Mouse (Mus musculus) layer of hippocampus, adult 2 months (tissue): ENCODE data around the gene Erp27. TPM values are rescaled to one million over a fixed set of nuclear protein-coding genes. Genes with fewer than 3 reads are reported as not detected.
"Not testable (repeated sequence)": the region's sequence is repeated elsewhere in the genome, so short reads cannot be mapped to it uniquely, and the experiment has no call there.

Experiments used
- DNase-seq, 2 experiments: peaks; one replicate each; pipeline ENCODE4 v3.0.0; 2022; ENCODE audit warnings: low spot score in 2 of 2
- H3K27ac ChIP-seq: fragments of 200-600 bp; 2 replicates; pipeline ENCODE4 v1.8.1; 2022
- H3K4me3 ChIP-seq: fragments of 200-600 bp; 2 replicates; pipeline ENCODE4 v1.8.1; 2022; ENCODE audit warnings: mild to moderate bottlenecking
- CTCF ChIP-seq: fragments of 200-600 bp; conservative IDR thresholded peaks from 2 replicates; pipeline ENCODE4 v1.8.1; 2022; ENCODE audit warnings: antibody characterized with exemption, mild to moderate bottlenecking, moderate library complexity
- total RNA-seq, 2 experiments: library from RNA; stranded (reverse); gene quantifications; 2 replicates each; pipeline ENCODE4 v1.2.3; 2021

The Erp27 gene
- total RNA-seq, 2 experiments from 2014 or later = 0.26 to 0.52 TPM

DNA sequence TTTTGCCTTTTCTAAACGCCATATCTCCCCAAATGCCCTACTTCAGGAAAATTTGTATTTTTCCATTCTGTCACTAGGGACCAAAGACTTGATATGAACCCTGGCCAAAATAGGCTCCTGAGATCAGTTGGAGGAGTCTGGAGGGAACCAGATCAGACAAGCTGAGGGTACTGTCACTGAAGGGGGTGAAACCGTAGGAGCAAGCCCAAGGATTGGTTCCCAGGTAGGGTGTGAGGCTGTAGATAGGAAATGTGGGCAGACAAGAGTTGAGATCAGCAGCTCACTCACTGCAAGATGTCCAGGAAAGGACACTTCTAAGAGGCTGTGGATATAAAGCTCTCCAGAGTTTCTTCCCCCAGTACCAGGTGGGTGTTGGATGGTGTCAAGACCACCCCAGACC, 30.0 kb downstream of the Erp27 start:
- TF ChIP-seq CTCF = no peak
- no peak overlapping the region for H3K27ac ChIP-seq

DNA sequence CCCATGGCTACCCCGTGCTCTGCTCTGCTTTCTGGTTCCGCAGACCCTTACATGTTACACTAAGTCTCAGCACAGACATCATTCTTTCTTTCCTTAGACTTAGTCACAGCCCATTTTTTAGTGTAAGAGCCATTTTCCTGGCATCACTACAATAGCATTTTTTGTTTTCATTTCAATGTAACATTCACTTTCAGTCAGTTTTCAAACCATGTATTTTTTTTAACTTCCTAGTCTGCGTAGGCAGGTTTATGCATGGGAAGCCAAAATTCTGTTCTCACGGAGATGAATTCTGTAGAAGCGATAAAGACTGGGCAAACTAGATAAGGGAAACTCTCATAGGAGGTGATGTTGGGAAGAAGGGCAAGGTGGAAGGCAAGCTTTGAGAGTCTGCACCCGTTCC, 32.4 kb downstream of the Erp27 start:
- no peak for TF ChIP-seq CTCF
- H3K4me3 ChIP-seq = no peak overlapping the region
- peak in 1 of 2 experiments; percentile 49 for DNase-seq
- H3K27ac ChIP-seq = no peak overlapping the region

More for the DNA sequence above, 30.0 kb downstream of the Erp27 start:
- H3K4me3 ChIP-seq = no peak overlapping the region
- DNase-seq = no peak

DNA sequence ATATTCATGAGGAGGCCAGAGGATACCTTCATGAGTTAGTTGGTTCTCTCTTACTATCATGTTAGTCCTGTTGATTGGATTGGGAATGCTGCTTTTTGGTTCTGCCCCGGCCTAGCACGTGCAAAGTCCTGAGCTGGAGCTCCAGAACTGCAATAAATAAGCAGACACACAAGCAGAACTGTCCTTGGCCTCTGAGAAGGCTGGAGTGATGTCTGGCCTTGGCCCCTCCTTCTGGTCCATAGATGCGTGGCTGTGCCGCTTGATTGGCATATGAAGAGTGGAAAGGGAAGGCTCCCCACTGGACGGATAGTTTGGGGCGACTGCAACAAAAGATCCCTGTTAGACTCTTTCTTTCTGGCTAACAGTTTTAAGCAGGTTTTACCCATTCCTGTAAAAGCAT, 32.9 kb downstream of the Erp27 start:
- no peak for TF ChIP-seq CTCF
- H3K4me3 ChIP-seq = no peak overlapping the region
- no peak overlapping the region for H3K27ac ChIP-seq
- DNase-seq = no peak

DNA sequence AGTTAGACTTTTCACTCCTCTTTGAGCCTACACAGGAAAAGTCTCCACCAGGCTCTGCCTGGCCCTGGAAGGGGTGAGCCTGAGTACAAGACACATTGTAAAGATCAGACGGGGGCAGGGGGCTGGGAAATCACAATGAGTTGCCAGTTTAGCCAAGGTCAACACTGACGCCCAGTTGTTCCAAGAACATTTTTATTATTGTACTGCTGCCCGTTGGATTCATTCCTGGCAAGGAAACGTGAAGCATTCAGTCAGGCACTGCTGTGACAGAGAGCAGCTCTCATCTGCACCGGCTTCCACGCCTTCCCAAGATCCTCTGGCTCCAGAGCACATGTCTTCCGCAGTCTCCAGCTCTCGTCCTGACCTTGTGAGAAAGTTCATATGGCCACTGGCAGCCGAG, 34.1 kb downstream of the Erp27 start:
- no peak for TF ChIP-seq CTCF
- H3K4me3 ChIP-seq = no peak overlapping the region
- no peak overlapping the region for H3K27ac ChIP-seq
- no peak for DNase-seq

DNA sequence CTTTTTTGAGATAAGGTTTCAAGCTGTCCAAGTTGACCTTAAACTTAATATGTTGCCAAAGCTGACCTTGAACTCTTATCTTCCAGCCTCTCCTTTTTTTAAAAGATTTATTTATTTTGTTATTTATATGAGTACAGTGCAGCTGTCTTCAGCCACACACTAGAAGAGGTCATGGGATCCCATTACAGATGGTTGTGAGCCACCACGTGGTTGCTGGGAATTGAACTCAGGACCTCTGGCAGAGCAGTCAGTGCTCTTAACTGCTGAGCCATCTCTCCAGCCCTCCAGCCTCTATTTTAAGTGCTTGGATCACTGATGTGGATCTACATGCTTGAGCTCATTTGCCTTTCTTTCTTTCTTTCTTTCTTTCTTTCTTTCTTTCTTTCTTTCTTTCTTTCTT, 37.2 kb downstream of the Erp27 start:
- not testable (repeated sequence) for H3K27ac ChIP-seq, H3K4me3 ChIP-seq, DNase-seq

DNA sequence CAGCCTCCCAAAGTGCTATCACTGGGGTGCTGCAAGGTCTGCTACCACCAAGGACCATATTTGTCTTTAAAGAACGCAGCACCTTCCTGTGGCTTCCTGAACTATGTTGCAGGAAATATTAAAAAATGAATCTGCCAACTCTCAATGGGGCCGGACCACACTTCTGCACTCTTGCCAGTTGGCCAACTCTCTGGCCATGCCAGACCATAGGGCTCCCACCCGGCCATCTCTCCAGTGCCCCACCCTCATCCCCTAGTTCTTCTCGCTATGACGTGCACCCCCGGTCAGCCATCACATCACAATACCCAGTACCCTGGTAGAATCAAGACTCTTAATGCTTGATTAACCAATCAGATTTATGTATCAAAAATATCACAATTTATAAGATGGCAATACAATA, 38.0 kb downstream of the Erp27 start:
- no peak for DNase-seq
- Histone ChIP-seq H3K4me3 (no peak overlapping the region), H3K27ac (no peak overlapping the region)
- TF ChIP-seq CTCF = no peak

DNA sequence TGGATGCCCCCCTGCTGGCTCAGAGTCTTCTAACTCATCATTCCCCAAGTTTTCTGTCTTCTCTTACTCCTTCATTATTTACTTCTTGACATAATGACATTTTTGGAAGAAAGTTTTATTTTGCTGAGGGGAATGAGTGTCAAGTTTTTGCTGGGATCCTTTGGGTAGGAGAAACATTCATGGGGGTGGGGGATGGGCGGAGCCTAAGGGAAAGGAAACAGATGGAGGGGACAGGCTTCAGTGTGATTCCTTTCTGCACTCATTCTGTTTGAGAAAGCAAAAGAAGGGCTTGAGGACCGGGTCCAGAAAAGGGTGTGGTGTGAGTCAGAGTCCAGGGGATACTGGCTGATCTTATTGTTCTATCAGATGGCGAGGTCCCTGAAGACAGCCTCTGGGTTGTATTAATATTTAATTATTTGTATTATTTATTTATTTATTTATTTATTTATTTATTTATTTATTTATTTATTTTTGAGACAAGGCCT, 38.5 kb downstream of the Erp27 start:
- no peak for TF ChIP-seq CTCF
- H3K27ac ChIP-seq = no peak overlapping the region
- DNase-seq = no peak
- H3K4me3 ChIP-seq = no peak overlapping the region

DNA sequence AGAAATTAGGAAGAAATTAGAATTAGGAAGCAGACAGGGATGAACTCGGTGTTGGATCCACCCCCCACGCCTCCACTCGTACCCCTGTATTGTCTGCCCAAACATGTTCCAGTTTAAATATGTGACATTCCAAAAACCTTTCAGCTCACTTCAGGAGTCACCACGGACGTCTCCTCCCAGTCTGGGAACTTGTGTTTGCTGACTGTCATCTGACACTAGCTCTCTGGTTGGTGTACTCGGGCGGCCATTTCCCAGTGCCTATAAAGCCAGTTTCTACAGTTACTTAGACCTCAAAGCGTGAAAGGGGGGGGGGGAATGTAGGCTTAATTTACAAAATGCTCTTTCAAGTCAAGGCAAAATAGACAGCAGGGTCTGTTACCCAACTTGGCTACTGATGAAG, 40.3 kb downstream of the Erp27 start:
- no peak overlapping the region for H3K27ac ChIP-seq
- no peak for TF ChIP-seq CTCF
- H3K4me3 ChIP-seq = no peak overlapping the region
- no peak for DNase-seq

DNA sequence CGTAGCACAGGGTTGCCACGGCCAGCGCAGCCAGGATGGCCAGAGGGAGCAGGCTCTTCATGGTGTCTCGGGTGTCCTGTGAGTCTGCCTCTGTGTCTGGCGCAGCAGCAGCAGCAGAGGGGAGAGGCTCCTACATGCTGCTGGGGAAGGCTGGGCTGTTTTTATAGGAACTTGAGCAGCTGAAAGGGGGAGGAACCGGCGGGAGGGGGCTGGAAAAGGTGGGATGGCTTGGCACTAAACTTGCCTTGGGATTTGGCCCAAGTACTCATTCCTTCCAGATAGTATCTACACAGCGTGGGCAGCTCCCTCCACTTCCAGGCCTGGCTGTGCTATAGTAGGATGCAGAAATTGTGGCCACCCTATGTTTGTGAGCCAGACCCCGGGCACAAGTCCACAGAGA, 46.3 kb downstream of the Erp27 start, which contains the start of gene Mgp:
Gene Mgp (minus strand): TSS at position 154 of the 400 bp plus-strand sequence.
- no peak for TF ChIP-seq CTCF
- Histone ChIP-seq H3K27ac (no peak within 1 kb of the TSS), H3K4me3 (no peak within 1 kb of the TSS; the same call in 1 of the 2 replicates)
- DNase-seq = peak; percentile 19 to 29

DNA sequence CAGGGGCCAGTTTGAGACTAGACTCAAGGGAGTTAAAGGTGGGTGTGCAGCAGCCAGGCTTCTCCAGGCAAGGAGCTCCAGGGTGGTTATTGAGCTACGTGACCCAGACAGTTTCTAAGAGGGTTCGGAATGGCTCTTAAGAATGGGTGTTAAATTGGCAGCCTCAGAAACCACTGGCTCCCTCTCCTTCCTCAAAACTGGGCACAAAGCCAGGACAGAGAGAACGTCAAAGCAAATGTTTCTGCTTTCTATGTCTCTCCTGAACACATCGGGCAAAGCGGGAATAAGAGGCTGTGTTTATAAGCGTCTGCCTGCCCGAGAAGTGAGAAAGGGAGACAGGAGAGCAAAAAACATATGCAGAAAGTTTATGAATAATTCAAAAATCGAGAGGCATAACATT, 47.4 kb downstream of the Erp27 start:
- H3K4me3 ChIP-seq = no peak overlapping the region; the same call in 1 of the 2 replicates
- DNase-seq = no peak

DNA sequence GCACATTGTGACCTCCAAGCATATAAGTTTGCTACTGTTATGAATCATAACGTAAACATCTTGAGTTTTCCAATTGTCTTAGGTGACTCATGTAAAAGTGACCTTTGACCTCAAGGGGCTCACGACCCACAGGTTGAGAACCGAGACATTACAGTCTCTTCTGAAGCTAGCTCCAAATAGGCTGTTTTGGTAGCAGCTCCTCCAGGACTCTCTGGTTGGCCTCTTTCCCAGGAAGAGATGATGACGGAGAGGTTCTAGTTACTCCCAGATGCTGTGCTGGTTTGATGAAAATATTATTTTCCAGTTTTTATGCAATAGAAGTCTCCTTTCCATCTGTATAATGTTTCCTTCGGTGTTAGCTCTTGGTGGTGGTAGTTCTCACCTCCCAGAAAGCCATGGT, 53.1 kb downstream of the Erp27 start:
- no peak overlapping the region for H3K4me3 ChIP-seq
- no peak for DNase-seq
- no peak for TF ChIP-seq CTCF
- H3K27ac ChIP-seq = no peak overlapping the region

More for the DNA sequence above, 47.4 kb downstream of the Erp27 start:
- no peak for TF ChIP-seq CTCF
- no peak overlapping the region for H3K27ac ChIP-seq

DNA sequence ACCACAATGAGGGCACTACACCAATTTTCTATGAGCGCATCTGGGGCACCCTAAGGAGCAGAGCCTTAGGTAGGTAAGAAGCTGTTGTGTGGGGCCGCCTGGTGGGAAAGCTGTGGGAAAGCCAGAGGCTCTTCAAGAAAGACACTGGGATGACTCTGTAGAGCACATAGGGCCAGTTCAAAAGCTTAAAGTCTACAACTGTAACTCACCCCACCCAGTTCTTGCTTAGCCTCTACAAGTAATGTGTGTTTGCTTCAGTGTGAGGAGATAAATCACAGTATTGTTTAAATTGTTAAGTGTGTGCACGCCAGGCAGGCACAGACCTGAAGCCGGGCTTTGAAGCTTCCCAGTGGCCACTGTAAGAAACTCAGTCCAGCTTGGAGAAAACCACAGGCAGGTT, 55.8 kb downstream of the Erp27 start:
- Histone ChIP-seq H3K27ac (no peak overlapping the region), H3K4me3 (no peak overlapping the region)
- TF ChIP-seq CTCF = no peak
- no peak for DNase-seq

DNA sequence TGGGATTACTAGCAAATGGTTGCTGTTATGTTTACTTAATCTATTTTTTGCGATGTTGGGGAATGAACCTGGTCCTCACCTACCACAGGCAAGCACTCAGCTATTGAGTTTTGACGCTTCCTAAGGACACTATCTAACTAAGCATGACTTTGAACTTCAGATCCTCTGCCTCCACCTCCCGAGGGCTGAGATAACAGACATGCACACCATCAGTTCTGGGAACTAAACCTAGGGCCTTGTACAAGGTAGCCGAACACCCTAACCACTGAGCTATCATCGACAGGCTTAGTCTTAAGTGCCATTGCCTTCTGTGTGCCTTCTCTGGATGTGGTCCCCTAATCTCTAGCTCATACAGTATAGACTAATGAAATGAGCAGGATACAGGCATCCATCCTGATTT, 56.6 kb downstream of the Erp27 start:
- H3K4me3 ChIP-seq = no peak overlapping the region
- no peak for TF ChIP-seq CTCF
- DNase-seq = no peak
- H3K27ac ChIP-seq = no peak overlapping the region

DNA sequence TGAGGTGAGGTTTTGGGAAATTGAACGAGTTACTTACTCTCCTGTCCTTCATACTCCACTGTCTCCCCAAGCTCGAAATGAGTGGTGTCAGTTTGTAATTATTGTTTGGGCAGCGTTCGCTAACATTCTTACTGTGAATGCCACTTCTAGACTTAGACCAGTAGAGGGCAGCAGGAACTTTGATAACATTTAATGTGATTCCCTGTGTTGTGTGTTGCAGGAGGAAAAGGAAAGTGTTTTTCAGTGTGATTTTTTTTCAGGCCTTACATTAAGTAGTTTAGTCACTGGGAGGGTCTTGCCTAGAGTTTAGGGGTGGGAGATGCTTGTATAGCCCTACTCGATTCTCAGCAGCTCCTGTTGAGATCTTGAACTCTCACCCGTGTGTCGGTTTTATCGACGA, 61.0 kb downstream of the Erp27 start:
- H3K27ac ChIP-seq = no peak overlapping the region
- peak; percentile 43 to 59 for DNase-seq
- no peak overlapping the region; the same call in 1 of the 2 replicates for H3K4me3 ChIP-seq
- TF ChIP-seq CTCF = peak; percentile 86

DNA sequence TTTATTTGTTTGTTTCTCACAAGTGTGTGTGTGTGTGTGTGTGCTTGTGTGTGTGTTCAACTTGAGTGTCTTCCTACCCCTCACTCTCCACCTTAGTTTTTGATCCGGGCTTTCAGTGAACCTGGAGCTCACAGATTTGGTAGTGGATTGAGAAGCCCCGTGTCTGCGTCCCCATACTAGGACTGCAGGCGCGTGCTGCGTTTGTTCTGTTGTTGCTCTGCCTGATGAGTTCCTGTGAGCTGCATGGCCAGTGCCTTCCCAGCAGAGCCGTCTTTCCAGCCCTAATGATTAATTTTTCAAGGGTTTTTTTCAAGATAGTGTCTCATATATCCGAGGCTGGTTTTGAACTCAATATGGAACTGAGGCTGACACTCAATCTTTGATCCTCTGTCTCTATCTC, 63.6 kb downstream of the Erp27 start:
- TF ChIP-seq CTCF = no peak
- DNase-seq = no peak
- no peak overlapping the region for H3K27ac ChIP-seq
- no peak overlapping the region for H3K4me3 ChIP-seq
